Comparison of ENCODE assay signal across 17 mouse cellular contexts in genomic region chr1:84056884-84057630, GRCm38 (mm10).
DNase-seq lines count a peak whose midpoint lies in the region; ATAC-seq lines count a peak whose summit lies in the region.
"Had no signal": no experiment of that assay in that cellular context is flagged by ENCODE, and none has a peak within 500 bp of the region (broad histone marks: within the 10 kb centered on the region; RNA-seq: fewer than 3 reads in every experiment).

No protein-coding gene starts in this region.

- no peaks in the 10 kb centered on the region for H3K27me3 ChIP-seq in hindbrain, embryonic 13.5 days
- no peaks in the 10 kb centered on the region for H3K27me3 ChIP-seq in hindbrain, embryonic 10.5 days (ENCODE audit: insufficient read depth, poor library complexity, severe bottlenecking)
- H3K27me3 ChIP-seq: hindbrain, embryonic 15.5 days had no signal

- 63% methylated on average over 5 of the region's 5 CpGs for WGBS in hindbrain, embryonic 13.5 days
- WGBS in hindbrain, embryonic 10.5 days: 77% methylated on average over 5 of the region's 5 CpGs

- ATAC-seq in hindbrain, embryonic 13.5 days (ENCODE audit: low FRiP score): no peak
- no peak for ATAC-seq in erythroid progenitor cell, adult 5-6 weeks (replicated peaks; ENCODE audit: low FRiP score, poor library complexity, severe bottlenecking)
- ATAC-seq: liver, postnatal 0 days had no signal

- DNase-seq in cerebellum, adult 11 months: peak; percentile 5
- no peak for DNase-seq in cerebellum, postnatal 4 days (ENCODE audit: low spot score in 2 of 2)
- no peak for DNase-seq in hindbrain, embryonic 10.5 days (ENCODE audit: low spot score)
- DNase-seq in ZHBTc4 (ENCODE audit: low read depth, low spot score): peak; percentile 6
- DNase-seq in cerebellum, adult 9-11 months: peak; percentile 16
- DNase-seq in layer of hippocampus, adult 9-10 months (ENCODE audit: low spot score): no peak
- DNase-seq: adrenal gland, adult 2 months; gastrocnemius, postnatal 10 days; heart, adult 2 months; kidney, adult 11 months; liver, postnatal 0 days; lung, postnatal 14 days had no signal

- H3K4me1 ChIP-seq in hindbrain, embryonic 13.5 days (replicated peaks): peaks cover 26% of the 10 kb centered on the region
- peaks cover 6% of the 10 kb centered on the region; the same call in 1 of the 2 replicates for H3K4me1 ChIP-seq in hindbrain, embryonic 10.5 days (replicated peaks)

- peak overlapping the region; percentile 44 for H3K27ac ChIP-seq in hindbrain, embryonic 13.5 days
- H3K27ac ChIP-seq in hindbrain, embryonic 10.5 days: no peak overlapping the region
- H3K27ac ChIP-seq: heart, adult 2 months; hindbrain, embryonic 15.5 days; kidney, postnatal 0 days; stomach, postnatal 0 days had no signal

- H3K36me3 ChIP-seq in hindbrain, embryonic 13.5 days: no peaks in the 10 kb centered on the region
- H3K36me3 ChIP-seq in hindbrain, embryonic 10.5 days: no peaks in the 10 kb centered on the region
- H3K36me3 ChIP-seq: hindbrain, embryonic 15.5 days had no signal

- no peaks in the 10 kb centered on the region for H3K9me3 ChIP-seq in hindbrain, embryonic 13.5 days
- no peaks in the 10 kb centered on the region for H3K9me3 ChIP-seq in hindbrain, embryonic 10.5 days
- H3K9me3 ChIP-seq: hindbrain, embryonic 15.5 days had no signal

- H3K4me3 ChIP-seq in hindbrain, embryonic 13.5 days: no peak overlapping the region
- H3K4me3 ChIP-seq in hindbrain, embryonic 10.5 days: no peak overlapping the region
- H3K4me3 ChIP-seq: heart, adult 2 months; hindbrain, embryonic 15.5 days had no signal

- H3K4me2 ChIP-seq in hindbrain, embryonic 13.5 days: no peak overlapping the region
- H3K4me2 ChIP-seq: hindbrain, embryonic 15.5 days had no signal

- no peak overlapping the region for H3K9ac ChIP-seq in hindbrain, embryonic 13.5 days
- H3K9ac ChIP-seq: hindbrain, embryonic 15.5 days; liver, postnatal 0 days had no signal

Comparison
In these comparisons a context has a peak if more than half of its experiments do, and no peak if none do; other contexts are left out.
1. DNase-seq: peak in cerebellum, adult 11 months (single experiment), ZHBTc4 (single experiment) and cerebellum, adult 9-11 months (single experiment); none in cerebellum, postnatal 4 days (0 of 2), hindbrain, embryonic 10.5 days (single experiment) and layer of hippocampus, adult 9-10 months (single experiment).